ENCODE assay signal across 20 mouse cellular contexts in the genomic region with DNA sequence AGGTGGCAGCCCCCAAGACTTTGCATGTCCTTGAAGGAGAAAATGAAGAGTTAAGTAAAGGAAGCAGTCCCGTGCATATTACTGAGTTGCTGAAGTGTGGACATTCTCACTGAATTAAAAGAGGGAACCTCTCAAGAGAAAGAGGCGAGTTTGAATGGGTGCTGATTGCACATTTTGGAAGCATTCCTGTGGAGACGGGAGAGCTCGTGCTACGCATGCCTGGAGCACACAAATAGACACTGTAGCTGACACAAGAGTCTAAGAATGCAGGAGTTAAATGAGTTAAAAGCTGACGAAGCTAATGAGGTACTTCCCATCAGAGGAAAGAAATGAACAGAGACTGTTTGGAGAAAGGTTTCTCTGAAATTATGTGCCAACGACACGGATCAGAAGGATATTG. TPM values are rescaled to one million over a fixed set of nuclear protein-coding genes. Genes with fewer than 3 reads are reported as not detected.
DNase-seq lines count a peak whose midpoint lies in the region; ATAC-seq lines count a peak whose summit lies in the region.
"Had no signal": no experiment of that assay in that cellular context is flagged by ENCODE, and none has a peak within 500 bp of the region (broad histone marks: within the 10 kb centered on the region; RNA-seq: fewer than 3 reads in every experiment).

No protein-coding gene starts in this region.

- H3K27ac ChIP-seq in forebrain, embryonic 14.5 days (ENCODE audit: low read depth, low read length) = no peak overlapping the region
- no peak overlapping the region for H3K27ac ChIP-seq in forebrain, embryonic 15.5 days (replicated peaks)
- no peak overlapping the region for H3K27ac ChIP-seq in heart, embryonic 15.5 days
- H3K27ac ChIP-seq in limb, embryonic 10.5 days = no peak overlapping the region
- H3K27ac ChIP-seq: embryonic facial prominence, embryonic 12.5 days; intestine, embryonic 15.5 days; midbrain, embryonic 13.5 days; stomach, embryonic 15.5 days had no signal

- no peak overlapping the region for H3K4me2 ChIP-seq in forebrain, embryonic 14.5 days (ENCODE audit: low read length)
- H3K4me2 ChIP-seq in forebrain, embryonic 15.5 days (replicated peaks) = no peak overlapping the region
- H3K4me2 ChIP-seq in heart, embryonic 15.5 days = peak overlapping the region; percentile 41
- H3K4me2 ChIP-seq: embryonic facial prominence, embryonic 12.5 days; intestine, embryonic 15.5 days; liver, embryonic 11.5 days; midbrain, embryonic 13.5 days; stomach, embryonic 15.5 days had no signal

- peak; percentile 19 for DNase-seq in forebrain, embryonic 14.5 days (ENCODE audit: low spot score)
- no peak for DNase-seq in heart, adult 9 months (ENCODE audit: low spot score in 2 of 2)
- peak; percentile 23 for DNase-seq in retina, postnatal 1 day
- DNase-seq in retina, embryonic 14.5 days (ENCODE audit: low spot score) = no peak
- no peak for DNase-seq in limb, embryonic 10.5 days (ENCODE audit: low spot score)
- no peak for DNase-seq in urinary bladder, adult 18-20 months (ENCODE audit: low spot score in 2 of 2)
- DNase-seq: adrenal gland, postnatal 10 days; cerebellum, adult 2 months; gastrocnemius, postnatal 25 days; left cerebral cortex, postnatal 4 days; lung, adult 2 months; thymus, adult 2 months had no signal

- H3K9ac ChIP-seq in forebrain, embryonic 14.5 days (ENCODE audit: low read length) = no peak overlapping the region
- H3K9ac ChIP-seq in forebrain, embryonic 15.5 days (replicated peaks) = no peak overlapping the region
- H3K9ac ChIP-seq in heart, embryonic 15.5 days = no peak overlapping the region
- H3K9ac ChIP-seq: embryonic facial prominence, embryonic 12.5 days; intestine, embryonic 15.5 days; midbrain, embryonic 13.5 days; stomach, embryonic 15.5 days had no signal

- no peaks in the 10 kb centered on the region for H3K36me3 ChIP-seq in forebrain, embryonic 14.5 days (ENCODE audit: control insufficient read depth, insufficient read depth, low read length)
- H3K36me3 ChIP-seq in forebrain, embryonic 15.5 days = no peaks in the 10 kb centered on the region
- no peaks in the 10 kb centered on the region for H3K36me3 ChIP-seq in heart, embryonic 15.5 days
- no peaks in the 10 kb centered on the region for H3K36me3 ChIP-seq in limb, embryonic 10.5 days
- H3K36me3 ChIP-seq: embryonic facial prominence, embryonic 12.5 days; intestine, embryonic 15.5 days; midbrain, embryonic 13.5 days; stomach, embryonic 15.5 days had no signal

- H3K4me1 ChIP-seq in forebrain, embryonic 14.5 days (ENCODE audit: control insufficient read depth, insufficient read depth, low read length) = 0 out of 2 replicates have a peak, but pooled peaks cover 2% of the 10 kb centered on the region
- no peaks in the 10 kb centered on the region for H3K4me1 ChIP-seq in forebrain, embryonic 15.5 days
- H3K4me1 ChIP-seq in heart, embryonic 15.5 days (replicated peaks) = 0 out of 2 replicates have a peak, but pooled peaks cover 5% of the 10 kb centered on the region
- peaks cover 12% of the 10 kb centered on the region for H3K4me1 ChIP-seq in limb, embryonic 10.5 days
- H3K4me1 ChIP-seq: embryonic facial prominence, embryonic 12.5 days; intestine, embryonic 15.5 days; stomach, embryonic 15.5 days had no signal

- no peak overlapping the region for H3K4me3 ChIP-seq in forebrain, embryonic 14.5 days (ENCODE audit: low read depth, low read length)
- no peak overlapping the region for H3K4me3 ChIP-seq in forebrain, embryonic 15.5 days
- no peak overlapping the region for H3K4me3 ChIP-seq in heart, embryonic 15.5 days
- no peak overlapping the region for H3K4me3 ChIP-seq in limb, embryonic 10.5 days
- H3K4me3 ChIP-seq: embryonic facial prominence, embryonic 12.5 days; intestine, embryonic 15.5 days; midbrain, embryonic 13.5 days; stomach, embryonic 15.5 days had no signal

- WGBS in forebrain, embryonic 14.5 days = 16% methylated on average over 8 of the region's 8 CpGs
- 21% methylated on average over 8 of the region's 8 CpGs for WGBS in forebrain, embryonic 15.5 days
- WGBS in heart, embryonic 15.5 days = 38% methylated on average over 8 of the region's 8 CpGs
- 85% methylated on average over 8 of the region's 8 CpGs for WGBS in limb, embryonic 10.5 days

- ATAC-seq in forebrain, embryonic 14.5 days = no peak
- ATAC-seq in forebrain, embryonic 15.5 days (replicated peaks) = no peak
- ATAC-seq in heart, embryonic 15.5 days (replicated peaks; ENCODE audit: insufficient number of reproducible peaks, insufficient read depth, low FRiP score, low read depth) = no peak
- ATAC-seq: intestine, embryonic 15.5 days; midbrain, embryonic 13.5 days had no signal

- H3K27me3 ChIP-seq in forebrain, embryonic 14.5 days (replicated peaks; ENCODE audit: control insufficient read depth, insufficient read depth, low read length) = no peaks in the 10 kb centered on the region
- H3K27me3 ChIP-seq in forebrain, embryonic 15.5 days = no peaks in the 10 kb centered on the region
- no peaks in the 10 kb centered on the region for H3K27me3 ChIP-seq in heart, embryonic 15.5 days
- H3K27me3 ChIP-seq in limb, embryonic 10.5 days (ENCODE audit: low read depth, poor library complexity, severe bottlenecking) = no peaks in the 10 kb centered on the region
- H3K27me3 ChIP-seq: CH12.LX; embryonic facial prominence, embryonic 12.5 days; intestine, embryonic 15.5 days; midbrain, embryonic 13.5 days; stomach, embryonic 15.5 days had no signal

- no peaks in the 10 kb centered on the region for H3K9me3 ChIP-seq in forebrain, embryonic 14.5 days (replicated peaks; ENCODE audit: control insufficient read depth, low read length)
- no peaks in the 10 kb centered on the region for H3K9me3 ChIP-seq in forebrain, embryonic 15.5 days
- no peaks in the 10 kb centered on the region for H3K9me3 ChIP-seq in heart, embryonic 15.5 days (replicated peaks)
- H3K9me3 ChIP-seq in limb, embryonic 10.5 days (replicated peaks) = no peaks in the 10 kb centered on the region
- H3K9me3 ChIP-seq: embryonic facial prominence, embryonic 12.5 days; intestine, embryonic 15.5 days; midbrain, embryonic 13.5 days; stomach, embryonic 15.5 days had no signal

RNA-seq across cellular contexts. Expression of a gene that starts 48.7 kb away (rescaled TPM):
- polyA plus RNA-seq in forebrain, embryonic 14.5 days (2014; fragmentation: Nextera tagmentation; extraction: Ambion mirVana) = 0.74 and 0.88 TPM in 2 replicates
- 0.75 and 1.3 TPM in 2 replicates for polyA plus RNA-seq in forebrain, embryonic 15.5 days (2015; fragmentation: Nextera tagmentation; extraction: Ambion mirVana)
- 2.6 and 12.9 TPM in 2 replicates for polyA plus RNA-seq in heart, embryonic 15.5 days (2015; fragmentation: Nextera tagmentation; extraction: Ambion mirVana)
- 0.64 and 0.96 TPM in 2 replicates for polyA plus RNA-seq in limb, embryonic 10.5 days (2016; fragmentation: Nextera tagmentation; extraction: Ambion mirVana)

Comparison
In these comparisons a context has a peak if more than half of its experiments do, and no peak if none do; other contexts are left out.
1. DNase-seq: peak in forebrain, embryonic 14.5 days (single experiment) and retina, postnatal 1 day (single experiment); none in heart, adult 9 months (0 of 2), retina, embryonic 14.5 days (single experiment), limb, embryonic 10.5 days (single experiment) and urinary bladder, adult 18-20 months (0 of 2).